Mouse (Mus musculus) kidney, embryonic 15.5 days (tissue): ENCODE measurements around the gene Fras1. TPM values are rescaled to one million over a fixed set of nuclear protein-coding genes. Genes with fewer than 3 reads are reported as not detected.
A peak's percentile ranks its signal among the peaks of the same experiment; 100 is the strongest.

Experiments
- ATAC-seq: fragments of 200-750 bp; cut with Nextera tagmentation; replicated peaks from 2 replicates; pipeline ENCODE4 v1.8.0; 2017; ENCODE audit warnings: moderate TSS enrichment; ENCODE audit not compliant: low FRiP score
- H3K27ac ChIP-seq: fragments of 300-500 bp; sonication (generic); 2 replicates; pipeline ENCODE4 v1.5.1; 2015; ENCODE audit warnings: mild to moderate bottlenecking, inconsistent platforms
- H3K27me3 ChIP-seq: fragments of 300-500 bp; sonication (generic); 2 replicates; pipeline ENCODE4 v1.6.1; 2015; ENCODE audit warnings: inconsistent platforms
- H3K36me3 ChIP-seq: fragments of 300-500 bp; sonication (generic); 2 replicates; pipeline ENCODE4 v1.6.1; 2015; ENCODE audit warnings: inconsistent platforms
- H3K4me1 ChIP-seq: fragments of 300-500 bp; sonication (generic); 2 replicates; pipeline ENCODE4 v1.6.1; 2015; ENCODE audit warnings: inconsistent platforms
- H3K4me2 ChIP-seq: fragments of 300-500 bp; sonication (generic); 2 replicates; pipeline ENCODE4 v1.6.1; 2015; ENCODE audit warnings: moderate library complexity, mild to moderate bottlenecking, inconsistent platforms
- H3K4me3 ChIP-seq: fragments of 300-500 bp; sonication (generic); replicated peaks from 2 replicates; pipeline ENCODE4 v1.5.1; 2015; ENCODE audit warnings: mild to moderate bottlenecking, inconsistent platforms
- H3K9ac ChIP-seq: fragments of 300-500 bp; sonication (generic); 2 replicates; pipeline ENCODE4 v1.6.1; 2015; ENCODE audit warnings: mild to moderate bottlenecking, inconsistent platforms
- H3K9me3 ChIP-seq: fragments of 300-500 bp; sonication (generic); replicated peaks from 2 replicates; pipeline ENCODE4 v1.6.1; 2016; ENCODE audit warnings: inconsistent platforms
- WGBS: fragments of 180-500 bp; shearing (Covaris S2); methylation state at CpG from one replicate; pipeline ENCODE4 v1.1.7; 2015; ENCODE audit warnings: mixed read lengths; 5-methylcytosine and 5-hydroxymethylcytosine counted together
- polyA plus RNA-seq: library from polyadenylated mRNA; unstranded; fragments of >200 nt; fragmentation: Nextera tagmentation; extraction: Ambion mirVana; gene quantifications from 2 replicates; pipeline ENCODE4 v1.2.1, GENCODE M21; 2015

Fras1 gene
- polyA plus RNA-seq, 1 experiment from 2014 or later: 36.4 TPM

DNA sequence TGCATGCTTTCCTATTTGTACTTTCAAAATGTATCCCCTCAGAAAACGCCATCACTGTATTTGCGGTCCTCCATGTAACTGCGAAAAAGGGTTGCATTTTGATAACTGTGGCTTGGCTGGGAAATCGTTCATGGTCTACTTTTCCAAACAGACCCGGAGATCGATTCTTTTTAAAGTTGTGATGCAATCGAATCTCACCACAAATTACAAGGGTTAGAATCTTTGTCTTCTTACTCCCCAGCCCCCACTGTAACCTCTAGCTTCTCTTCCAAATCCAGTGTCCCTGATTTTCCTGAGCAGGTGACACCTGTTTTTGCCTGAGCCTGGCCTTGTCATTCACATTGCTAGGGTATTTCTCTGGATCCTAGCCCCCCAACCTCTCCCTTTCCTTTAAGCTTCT lies 163.2 kb downstream of the Fras1 start:
- Histone ChIP-seq H3K9ac (no peak overlapping the region), H3K9me3 (no peaks in the 10 kb centered on the region; the same call in 1 of the 2 replicates), H3K4me3 (no peak overlapping the region), H3K4me2 (no peak overlapping the region), H3K27me3 (no peaks in the 10 kb centered on the region), H3K4me1 (0 out of 2 replicates have a peak, but pooled peaks cover 3% of the 10 kb centered on the region), H3K27ac (no peak overlapping the region), H3K36me3 (no peaks in the 10 kb centered on the region)
- no peak for ATAC-seq
- 90% methylated on average over 7 of the region's 7 CpGs for WGBS

DNA sequence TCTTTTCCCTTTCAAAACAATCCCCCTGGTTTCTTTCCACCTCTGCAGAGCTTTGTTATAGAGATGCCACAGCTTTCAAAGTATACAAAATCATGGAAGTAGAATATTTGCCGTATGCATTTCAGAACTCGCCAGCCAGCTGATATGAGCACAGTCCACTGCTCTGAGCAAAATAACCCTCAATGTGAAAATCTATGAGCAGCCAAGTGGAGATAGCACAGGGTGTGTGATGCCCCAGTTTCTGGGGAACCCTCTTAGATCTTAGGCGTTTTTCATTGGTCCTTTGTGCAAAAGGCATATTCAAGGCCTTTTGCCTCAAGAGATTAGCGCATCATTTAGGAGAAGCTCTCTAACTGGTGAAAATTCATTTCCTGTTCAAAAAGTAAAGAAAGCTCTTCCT lies 170.4 kb downstream of the Fras1 start:
- no peak for ATAC-seq
- H3K4me1 ChIP-seq: no peaks in the 10 kb centered on the region
- no peak overlapping the region for H3K27ac ChIP-seq
- H3K9ac ChIP-seq: no peak overlapping the region
- H3K36me3 ChIP-seq: peaks cover 20% of the 10 kb centered on the region; the same call in 1 of the 2 replicates
- H3K27me3 ChIP-seq: no peaks in the 10 kb centered on the region
- no peak overlapping the region for H3K4me2 ChIP-seq
- H3K4me3 ChIP-seq: no peak overlapping the region
- WGBS: 94% methylated on average over 4 of the region's 4 CpGs
- H3K9me3 ChIP-seq: no peaks in the 10 kb centered on the region; the same call in 1 of the 2 replicates

DNA sequence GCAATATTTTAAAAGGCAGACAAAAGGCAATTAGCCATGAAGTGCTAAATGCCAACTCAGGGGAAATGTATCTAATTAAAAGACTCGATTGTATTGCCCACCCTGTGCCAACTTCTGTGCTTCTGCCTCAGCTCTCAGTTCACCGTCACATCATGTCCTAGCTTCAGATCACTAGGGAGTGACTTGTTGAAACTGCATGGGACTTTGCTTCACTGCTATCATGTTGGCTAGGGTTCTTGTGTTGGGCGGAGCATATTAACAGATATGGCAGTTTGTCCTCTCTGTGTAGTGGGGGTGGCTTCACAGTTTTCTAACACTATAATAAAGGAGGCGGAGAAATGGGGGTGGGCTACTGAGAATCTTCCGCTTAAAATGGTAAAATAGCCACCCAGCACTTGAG lies 172.2 kb downstream of the Fras1 start:
- Histone ChIP-seq H3K27me3 (no peaks in the 10 kb centered on the region), H3K4me2 (no peak overlapping the region)
- 90% methylated on average over 5 of the region's 5 CpGs for WGBS

DNA sequence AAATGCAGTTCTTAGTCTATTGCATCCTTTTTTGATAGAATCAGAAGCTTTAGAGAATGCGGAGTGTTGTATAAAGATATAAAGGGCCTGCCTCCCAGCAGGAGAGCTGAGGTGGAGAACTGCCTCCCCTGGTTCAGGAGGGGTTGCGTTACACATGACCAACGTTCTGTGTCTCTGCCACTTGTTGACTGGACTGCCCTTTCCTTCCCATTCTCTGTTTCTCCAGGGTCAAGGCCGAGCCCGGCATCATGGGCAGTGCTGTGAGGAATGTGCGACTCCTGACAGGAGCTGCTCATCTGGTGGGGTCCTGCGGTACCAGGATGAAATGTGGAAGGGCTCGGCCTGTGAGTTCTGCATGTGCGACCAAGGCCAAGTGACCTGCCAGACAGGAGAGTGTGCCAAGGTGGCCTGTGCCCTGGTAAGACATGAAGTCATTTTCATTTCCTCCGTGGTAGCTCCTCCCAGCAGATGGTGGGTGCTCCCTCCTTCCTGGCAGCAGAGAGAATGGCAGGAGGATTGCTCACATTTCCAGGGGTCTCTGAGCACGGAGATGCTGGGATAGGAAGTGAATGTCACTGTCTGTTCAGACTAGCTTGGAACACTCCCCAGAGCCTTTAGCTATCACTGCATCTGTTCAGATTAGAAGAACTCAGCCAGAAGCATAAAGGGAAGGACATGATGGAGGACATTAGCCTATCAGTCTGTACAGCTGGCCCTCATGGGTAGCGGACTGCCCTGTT lies 181.4 kb downstream of the Fras1 start:
- Histone ChIP-seq H3K9ac (no peak overlapping the region), H3K27me3 (no peaks in the 10 kb centered on the region), H3K9me3 (no peaks in the 10 kb centered on the region), H3K36me3 (peaks cover 29% of the 10 kb centered on the region), H3K4me2 (no peak overlapping the region), H3K4me1 (0 out of 2 replicates have a peak, but pooled peaks cover under 1% of the 10 kb centered on the region), H3K4me3 (no peak overlapping the region), H3K27ac (no peak overlapping the region)
- WGBS: 60% methylated on average over 12 of the region's 12 CpGs
- ATAC-seq: peak; percentile 60

More for the DNA sequence above, 172.2 kb downstream of the Fras1 start:
- ATAC-seq: no peak
- no peak overlapping the region for H3K4me3 ChIP-seq
- no peaks in the 10 kb centered on the region; the same call in 1 of the 2 replicates for H3K9me3 ChIP-seq
- no peak overlapping the region for H3K9ac ChIP-seq
- H3K36me3 ChIP-seq: peaks cover 20% of the 10 kb centered on the region; the same call in 1 of the 2 replicates
- no peak overlapping the region for H3K27ac ChIP-seq
- H3K4me1 ChIP-seq: 0 out of 2 replicates have a peak, but pooled peaks cover 6% of the 10 kb centered on the region

DNA sequence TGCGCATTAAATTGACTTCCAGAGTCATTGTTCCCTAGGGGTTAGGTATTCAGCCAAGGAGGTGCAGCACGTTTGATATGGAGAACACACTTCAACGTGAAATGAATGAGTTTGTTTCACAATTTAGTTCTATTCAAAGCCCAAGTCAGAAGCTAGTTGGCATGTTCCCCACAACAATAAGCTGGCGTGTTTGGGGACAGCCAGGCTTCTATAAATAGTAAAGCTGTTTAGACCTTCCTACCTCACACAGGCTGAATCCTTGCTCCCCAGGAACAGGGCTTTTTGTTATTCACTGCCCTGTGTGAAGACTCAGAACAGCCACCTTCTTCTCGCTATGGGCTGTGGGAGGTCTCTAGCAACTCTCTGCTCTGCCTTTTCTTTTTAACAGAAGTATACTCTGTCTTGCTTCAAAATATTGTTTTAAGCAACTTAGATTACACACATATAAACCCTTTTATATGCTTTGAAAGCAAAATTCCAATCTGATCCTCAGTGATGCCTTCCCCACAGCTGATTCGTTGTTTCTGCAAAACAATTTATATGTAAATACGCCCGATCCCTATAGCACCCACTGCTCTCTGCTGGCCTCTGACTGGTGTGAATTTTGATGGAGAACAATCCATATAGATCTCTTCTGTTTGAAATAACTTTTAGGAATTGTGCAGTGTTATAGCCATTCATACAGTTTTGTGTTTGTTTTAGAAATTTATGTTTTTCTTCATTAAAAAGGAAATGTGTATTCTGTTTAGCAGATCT lies 184.5 kb downstream of the Fras1 start:
- Histone ChIP-seq H3K27ac (no peak overlapping the region), H3K36me3 (peaks cover 31% of the 10 kb centered on the region), H3K4me2 (no peak overlapping the region), H3K4me1 (no peaks in the 10 kb centered on the region), H3K27me3 (no peaks in the 10 kb centered on the region), H3K4me3 (no peak overlapping the region), H3K9ac (no peak overlapping the region), H3K9me3 (no peaks in the 10 kb centered on the region)
- ATAC-seq: no peak
- WGBS: 56% methylated on average over 8 of the region's 8 CpGs

DNA sequence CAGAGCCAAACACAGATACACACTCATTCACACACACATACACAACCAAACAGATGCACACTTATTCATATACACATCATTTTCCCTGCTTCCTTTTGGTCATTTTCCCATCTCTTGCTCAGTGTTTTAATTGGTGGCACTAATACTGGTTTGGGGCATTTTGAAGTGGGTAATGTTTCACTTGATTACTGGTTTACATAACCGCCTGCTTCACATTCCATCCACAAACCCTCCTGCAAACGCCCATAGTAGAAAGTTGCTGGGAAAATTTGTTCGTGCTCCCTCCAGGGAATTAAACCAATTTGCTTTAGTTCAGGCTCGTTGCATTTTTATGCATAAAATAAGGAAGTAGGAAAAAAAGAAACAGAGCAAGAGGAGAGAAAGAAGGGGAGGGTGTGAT lies 200.8 kb downstream of the Fras1 start:
- no peak for ATAC-seq
- Histone ChIP-seq H3K4me2 (no peak overlapping the region), H3K36me3 (peaks cover 45% of the 10 kb centered on the region), H3K9ac (no peak overlapping the region), H3K27ac (0 out of 2 replicates have a peak overlapping the region, but pooled peaks have one; percentile 9), H3K4me1 (peaks cover 8% of the 10 kb centered on the region; the same call in 1 of the 2 replicates), H3K27me3 (no peaks in the 10 kb centered on the region), H3K4me3 (no peak overlapping the region), H3K9me3 (no peaks in the 10 kb centered on the region)
- 60% methylated on average over 4 of the region's 4 CpGs for WGBS

DNA sequence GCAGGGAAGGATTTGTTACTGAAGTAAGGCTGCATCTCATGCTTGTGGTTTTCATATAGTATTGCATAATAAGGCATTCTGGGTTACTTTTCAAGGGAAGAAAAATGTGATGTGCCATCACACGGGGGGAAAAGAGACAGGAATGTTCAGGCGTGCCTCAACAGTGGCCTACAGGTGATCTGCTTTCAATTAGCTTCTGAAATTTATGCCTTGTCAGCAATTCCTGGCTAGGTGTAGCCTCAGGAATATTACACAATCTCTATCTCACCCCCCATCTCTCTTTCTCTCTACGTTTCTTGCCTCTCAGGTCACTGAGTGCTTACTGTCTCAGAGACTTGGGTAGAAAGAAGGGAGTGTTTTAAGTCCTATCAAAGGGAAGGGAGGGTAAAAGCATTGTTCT lies 204.9 kb downstream of the Fras1 start:
- 72% methylated on average over 3 of the region's 3 CpGs for WGBS
- Histone ChIP-seq H3K4me2 (no peak overlapping the region), H3K27me3 (no peaks in the 10 kb centered on the region), H3K4me3 (no peak overlapping the region), H3K4me1 (0 out of 2 replicates have a peak, but pooled peaks cover 5% of the 10 kb centered on the region), H3K27ac (0 out of 2 replicates have a peak overlapping the region, but pooled peaks have one; percentile 9), H3K36me3 (peaks cover 27% of the 10 kb centered on the region), H3K9ac (no peak overlapping the region), H3K9me3 (no peaks in the 10 kb centered on the region)
- no peak for ATAC-seq

DNA sequence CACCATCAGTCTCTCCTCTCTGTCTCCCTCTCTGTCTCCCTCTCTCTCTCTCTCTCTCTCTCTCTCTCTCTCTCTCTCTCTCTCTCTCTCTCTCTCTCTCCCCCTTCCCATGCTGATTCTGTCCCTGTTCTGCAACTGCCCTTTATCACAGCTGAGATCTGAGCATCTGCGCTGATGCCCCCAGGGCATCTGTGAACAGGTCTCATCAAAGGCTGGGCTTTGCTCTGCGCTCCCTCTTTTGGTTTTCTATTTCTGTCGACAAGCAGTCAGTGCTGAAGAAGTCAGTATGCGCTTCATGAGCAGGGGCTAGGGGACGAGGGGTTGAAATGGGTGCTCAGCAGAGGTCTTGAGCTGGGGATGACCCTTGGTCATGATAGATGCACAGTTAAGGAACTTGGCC lies 206.2 kb downstream of the Fras1 start:
- Histone ChIP-seq H3K27me3 (no peaks in the 10 kb centered on the region), H3K9me3 (no peaks in the 10 kb centered on the region), H3K4me2 (no peak overlapping the region), H3K4me3 (no peak overlapping the region), H3K27ac (no peak overlapping the region), H3K36me3 (peaks cover 33% of the 10 kb centered on the region), H3K4me1 (no peaks in the 10 kb centered on the region), H3K9ac (no peak overlapping the region)
- 81% methylated on average over 5 of the region's 5 CpGs for WGBS
- no peak for ATAC-seq

DNA sequence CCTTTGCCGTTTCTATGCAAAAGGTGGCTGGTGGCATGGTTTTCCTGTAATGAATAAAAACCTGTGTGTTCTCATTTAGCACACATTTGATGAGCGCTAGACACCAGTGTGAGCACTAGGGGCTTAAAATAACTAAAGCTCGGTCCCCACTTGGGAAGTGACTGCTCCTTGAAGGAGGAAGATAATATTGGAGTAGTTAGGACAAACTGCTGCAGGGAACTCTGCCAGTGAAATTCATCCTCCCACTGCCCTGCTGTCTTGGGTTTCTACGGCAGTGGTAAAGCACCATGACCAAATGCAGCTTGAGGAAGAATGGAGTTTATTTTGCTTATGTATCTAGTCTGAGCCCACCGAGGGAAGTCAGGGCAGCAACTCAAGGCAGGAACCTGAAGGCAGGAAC lies 211.0 kb downstream of the Fras1 start:
- Histone ChIP-seq H3K27me3 (no peaks in the 10 kb centered on the region), H3K9ac (no peak overlapping the region), H3K9me3 (no peaks in the 10 kb centered on the region), H3K4me2 (no peak overlapping the region), H3K4me1 (no peaks in the 10 kb centered on the region), H3K27ac (no peak overlapping the region), H3K4me3 (no peak overlapping the region), H3K36me3 (peaks cover 36% of the 10 kb centered on the region)
- WGBS: 69% methylated on average over 5 of the region's 5 CpGs
- ATAC-seq: no peak

DNA sequence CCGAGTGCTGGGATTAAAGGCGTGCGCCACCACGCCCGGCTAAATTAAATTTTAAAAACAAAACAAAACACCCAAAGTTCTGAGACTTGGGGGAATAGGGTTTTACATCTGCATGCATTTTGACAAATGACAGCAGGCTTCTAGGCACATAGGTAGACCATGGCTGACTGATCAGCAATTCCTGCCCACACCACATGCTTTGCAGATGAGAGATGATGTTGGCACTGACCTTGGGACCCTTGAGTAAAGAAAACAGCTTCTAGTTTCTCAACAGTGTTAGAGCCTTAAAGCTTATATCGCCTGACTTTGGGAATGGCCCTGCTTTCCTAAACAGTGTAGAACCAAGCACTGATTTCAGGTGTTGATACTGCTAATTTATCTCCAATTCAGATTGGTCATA lies 216.9 kb downstream of the Fras1 start:
- no peaks in the 10 kb centered on the region for H3K27me3 ChIP-seq
- H3K36me3 ChIP-seq: peaks cover 19% of the 10 kb centered on the region
- ATAC-seq: no peak
- H3K4me3 ChIP-seq: no peak overlapping the region
- H3K9ac ChIP-seq: no peak overlapping the region
- H3K4me2 ChIP-seq: no peak overlapping the region
- 84% methylated on average over 6 of the region's 6 CpGs for WGBS
- no peak overlapping the region for H3K27ac ChIP-seq
- H3K4me1 ChIP-seq: no peaks in the 10 kb centered on the region
- H3K9me3 ChIP-seq: no peaks in the 10 kb centered on the region

DNA sequence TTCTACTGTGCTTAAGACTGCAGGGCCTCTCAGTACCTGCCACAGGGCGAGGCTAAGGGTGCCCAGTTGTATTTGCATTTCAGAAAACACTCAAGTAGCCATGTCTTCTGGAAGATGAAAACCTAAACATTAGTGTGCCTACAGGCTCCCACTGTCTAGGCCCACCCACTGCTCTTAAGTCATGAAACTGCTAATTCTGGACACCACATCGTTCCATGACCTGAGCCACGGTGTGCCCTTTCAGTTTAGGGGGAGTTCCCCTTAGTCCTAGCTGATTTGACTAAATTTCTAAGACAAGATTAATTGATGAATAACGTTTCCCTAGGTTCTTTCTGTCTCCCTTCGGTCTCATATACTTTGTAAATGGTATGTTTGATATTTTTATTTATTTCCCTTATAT lies 222.0 kb downstream of the Fras1 start:
- H3K9me3 ChIP-seq: no peaks in the 10 kb centered on the region
- no peak for ATAC-seq
- 77% methylated on average over 5 of the region's 5 CpGs for WGBS

More for the DNA sequence above, 222.0 kb downstream of the Fras1 start:
- H3K27me3 ChIP-seq: no peaks in the 10 kb centered on the region
- H3K36me3 ChIP-seq: peaks cover 33% of the 10 kb centered on the region; the same call in 1 of the 2 replicates
- H3K4me3 ChIP-seq: no peak overlapping the region
- H3K9ac ChIP-seq: no peak overlapping the region
- H3K4me2 ChIP-seq: no peak overlapping the region
- H3K4me1 ChIP-seq: no peaks in the 10 kb centered on the region
- H3K27ac ChIP-seq: no peak overlapping the region
